Mouse (Mus musculus) liver, embryonic 14.5 days (tissue): ENCODE data around the gene Elf5.
A peak's percentile ranks its signal among the peaks of the same experiment; 100 is the strongest.

ENCODE experiments used
- CTCF ChIP-seq: IDR thresholded peaks from 2 replicates; pipeline ENCODE4 v1.5.1; 2016; ENCODE audit warnings: antibody characterized with exemption, low read depth, control low read depth
- EP300 ChIP-seq: IDR thresholded peaks from 2 replicates; pipeline ENCODE4 v1.6.1; 2016; ENCODE audit warnings: antibody characterized with exemption, low read depth

DNA sequence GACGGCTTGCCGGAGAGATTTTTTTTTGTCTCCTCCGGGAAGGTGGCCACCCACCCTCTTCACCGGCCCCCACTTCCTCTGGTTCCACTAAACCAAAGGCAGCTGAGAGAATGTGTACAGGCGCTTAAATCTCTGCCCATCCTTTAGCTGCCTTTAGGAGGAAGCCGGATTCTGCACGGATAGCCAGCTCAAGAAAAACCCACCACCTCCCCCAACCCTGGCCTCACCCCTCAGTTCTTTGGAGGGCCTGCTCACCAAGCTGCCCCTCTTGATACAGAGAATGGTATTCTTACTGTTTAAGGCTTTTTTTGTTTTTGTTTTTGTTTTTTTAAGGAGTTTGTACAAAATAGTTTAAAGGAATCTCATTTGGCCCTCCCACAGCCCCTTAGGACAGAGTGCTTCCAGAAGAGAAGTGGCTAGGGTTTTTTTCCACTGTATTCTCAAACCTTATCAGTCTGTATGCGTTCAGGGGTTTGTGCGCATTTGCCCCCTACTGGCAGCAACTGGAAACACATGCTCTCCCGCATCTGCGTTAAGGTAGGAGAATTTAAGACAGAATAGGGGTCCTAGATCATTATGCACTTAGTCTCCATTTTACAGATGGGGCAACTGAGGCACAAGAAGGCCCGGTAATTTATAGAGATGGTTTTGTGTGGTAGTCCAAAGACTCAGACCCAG, 13.0 kb downstream of the Elf5 start:
- TF ChIP-seq EP300, result no peak
- peak; percentile 85 for TF ChIP-seq CTCF
